Mouse (Mus musculus) ovary, adult 18-20 months (tissue): ENCODE data around the gene 1700006A11Rik.
"Not testable (repeated sequence)": the region's sequence is repeated elsewhere in the genome, so short reads cannot be mapped to it uniquely, and the experiment has no call there.

Experiments used
- DNase-seq: peaks from one replicate; pipeline ENCODE4 v3.0.0; 2022; ENCODE audit warnings: low spot score, mixed read lengths

1700006A11Rik gene

DNA sequence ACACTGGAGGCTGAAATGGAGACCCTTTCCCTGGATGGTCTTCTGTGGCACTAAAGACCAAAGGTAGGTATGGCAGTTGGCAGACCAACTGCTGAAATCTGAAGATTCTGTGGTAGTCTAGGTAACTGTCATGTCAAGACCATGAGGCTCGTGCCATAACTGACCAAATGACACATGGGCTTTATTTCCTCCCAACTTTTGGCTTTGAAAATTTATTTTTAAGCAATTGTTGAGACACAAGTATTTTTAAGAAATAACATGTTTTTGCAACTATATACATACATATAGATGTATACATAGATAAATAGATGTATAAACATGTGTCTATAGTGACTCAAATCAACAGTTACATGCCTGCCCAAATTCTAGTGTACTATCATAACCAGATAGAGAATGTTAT lies at the start of gene 1700006A11Rik:
Gene 1700006A11Rik, minus strand, starts transcription at position 101 of the 400 bp plus-strand sequence.
- DNase-seq, result no peak

- DNase-seq, result not testable (repeated sequence)
Observed at GRCm38 (mm10) chr3:124474291-124474690, 48.5 kb upstream of the 1700006A11Rik start.

DNA sequence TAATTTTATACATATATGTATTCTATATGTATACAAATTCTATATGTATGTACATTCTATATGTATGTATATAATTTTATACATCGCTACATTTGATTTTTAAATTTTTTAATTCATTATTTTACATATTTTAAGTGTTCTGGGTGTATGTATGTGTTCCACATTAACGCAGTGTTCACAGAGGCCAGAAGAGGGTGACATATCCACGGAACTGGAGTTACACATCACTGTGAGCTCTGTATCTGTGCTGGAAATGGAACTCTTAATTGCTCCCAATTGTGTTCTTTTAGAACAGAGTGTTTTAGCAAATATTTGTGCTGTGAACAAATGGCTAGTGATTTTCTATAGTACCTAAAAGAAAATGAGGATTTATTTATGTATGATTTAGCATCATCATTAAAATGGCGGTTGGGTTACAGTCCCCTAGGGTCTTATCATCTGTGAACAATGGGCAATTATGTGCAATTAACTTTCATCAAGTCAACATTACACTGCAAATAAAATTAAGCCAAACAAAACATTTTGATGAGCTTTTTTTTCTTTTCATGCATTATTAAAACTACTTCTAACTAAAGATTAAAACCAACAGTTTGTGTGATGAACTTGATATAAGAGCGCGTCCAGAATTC lies 40.4 kb upstream of the 1700006A11Rik start:
- no peak for DNase-seq

DNA sequence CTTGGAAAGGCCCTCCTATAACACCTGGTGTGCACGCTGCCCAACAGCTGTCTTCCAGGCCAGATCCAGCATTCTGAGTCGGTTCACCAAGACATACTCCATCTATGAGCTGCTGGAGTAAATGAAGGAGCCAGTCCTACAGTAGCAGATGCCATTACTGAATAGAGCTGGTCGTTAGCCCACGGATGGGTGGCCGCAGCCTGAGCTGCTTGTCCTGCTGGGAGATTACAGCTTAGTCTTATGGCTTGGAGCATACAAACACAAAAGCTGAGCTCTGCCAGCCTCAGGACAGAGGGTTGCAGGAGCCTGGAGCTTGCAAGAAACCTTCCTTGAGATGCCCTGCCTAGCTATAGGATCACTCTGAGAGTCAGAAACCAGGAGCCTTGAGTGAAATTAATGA lies 33.6 kb downstream of the 1700006A11Rik start:
- DNase-seq, result no peak

DNA sequence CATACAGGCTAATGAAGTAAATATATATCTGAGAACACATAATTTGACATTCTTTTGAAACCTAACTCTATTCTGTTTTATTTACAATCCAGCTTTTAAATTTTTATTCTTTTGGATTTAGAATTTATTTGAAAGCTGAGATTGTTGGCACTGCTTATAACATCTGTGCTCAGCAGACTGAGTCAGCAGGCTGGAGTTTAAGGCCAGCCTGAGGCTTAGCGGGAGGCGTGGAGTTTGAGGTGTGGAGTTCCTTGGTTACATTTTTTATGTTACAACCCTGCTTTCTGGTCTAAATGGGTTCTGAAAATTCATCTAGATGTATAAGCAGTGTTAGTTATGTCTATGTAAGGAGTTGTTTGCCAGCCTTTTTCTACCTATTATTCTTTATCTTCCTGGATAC lies 35.7 kb downstream of the 1700006A11Rik start:
- no peak for DNase-seq

DNA sequence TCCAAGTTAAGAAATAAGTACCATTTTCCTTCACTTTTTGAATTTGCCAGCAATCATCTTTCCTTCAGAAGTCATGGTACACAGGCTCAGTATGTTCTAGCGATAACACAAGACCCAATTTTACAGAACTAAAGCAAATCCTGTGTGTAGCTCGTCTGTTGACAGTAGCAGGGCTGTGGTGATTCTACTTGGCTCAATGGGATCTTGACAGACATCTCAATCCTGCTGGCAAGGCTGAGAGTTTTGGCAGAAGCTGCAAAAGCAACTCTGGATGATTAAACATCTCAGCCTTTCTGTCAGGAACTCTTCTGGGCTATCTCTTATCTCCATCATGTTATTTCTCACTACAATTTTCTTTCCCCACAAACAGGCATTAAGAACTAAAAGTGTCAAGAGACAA lies 36.2 kb downstream of the 1700006A11Rik start:
- DNase-seq, result no peak

- not testable (repeated sequence) for DNase-seq
Observed at GRCm38 (mm10) chr3:124385377-124385776, 40.5 kb downstream of the 1700006A11Rik start.

GRCm38 (mm10) chr3:124372031-124372430 lies 53.8 kb downstream of the 1700006A11Rik start:
- DNase-seq, result no peak

- no peak for DNase-seq
Observed at GRCm38 (mm10) chr3:124357533-124357932, 68.3 kb downstream of the 1700006A11Rik start.
